Mouse (Mus musculus): Measurements from ENCODE around the gene Olfr555. TPM values are rescaled to one million over a fixed set of nuclear protein-coding genes. Genes with fewer than 3 reads are reported as not detected.

Olfr555 gene
- polyA plus RNA-seq, 1 experiment from 2014 or later, result not detected

Other genes starting within 250 kb of the Olfr555 start
- gene Rrm1, start 217.1 kb upstream of the Olfr555 start, polyA plus RNA-seq (2014; fragmentation: Nextera tagmentation; extraction: Ambion mirVana), result 242 and 246 TPM in 2 replicates
- gene Olfr543, start 177.1 kb upstream of the Olfr555 start, polyA plus RNA-seq (2014; fragmentation: Nextera tagmentation; extraction: Ambion mirVana), result 0.25 and 0.67 TPM in 2 replicates
- gene Olfr544, start 170.5 kb upstream of the Olfr555 start, polyA plus RNA-seq (2014; fragmentation: Nextera tagmentation; extraction: Ambion mirVana), result 0.06 TPM in 1 of 2 replicates, not detected in the other
- gene Olfr545, start 159.2 kb upstream of the Olfr555 start, polyA plus RNA-seq (2014; fragmentation: Nextera tagmentation; extraction: Ambion mirVana), result not detected in 2 replicates
- gene Olfr547, start 124.1 kb upstream of the Olfr555 start, polyA plus RNA-seq (2014; fragmentation: Nextera tagmentation; extraction: Ambion mirVana), result not detected in 2 replicates
- gene Olfr548-ps1, start 117.9 kb upstream of the Olfr555 start, polyA plus RNA-seq (2014; fragmentation: Nextera tagmentation; extraction: Ambion mirVana), result not detected in 2 replicates
- not detected in 2 replicates for gene Olfr549, start 109.0 kb upstream of the Olfr555 start, polyA plus RNA-seq (2014; fragmentation: Nextera tagmentation; extraction: Ambion mirVana)
- gene Trim21, start 93.3 kb upstream of the Olfr555 start, polyA plus RNA-seq (2014; fragmentation: Nextera tagmentation; extraction: Ambion mirVana), result 0.52 and 0.72 TPM in 2 replicates
- not detected in 2 replicates for gene Olfr550, start 87.4 kb upstream of the Olfr555 start, polyA plus RNA-seq (2014; fragmentation: Nextera tagmentation; extraction: Ambion mirVana)
- gene Olfr551, start 66.9 kb upstream of the Olfr555 start, polyA plus RNA-seq (2014; fragmentation: Nextera tagmentation; extraction: Ambion mirVana), result not detected in 2 replicates
- not detected in 2 replicates for gene Olfr552, start 61.1 kb upstream of the Olfr555 start, polyA plus RNA-seq (2014; fragmentation: Nextera tagmentation; extraction: Ambion mirVana)
- not detected in 2 replicates for gene Olfr553, start 40.6 kb upstream of the Olfr555 start, polyA plus RNA-seq (2014; fragmentation: Nextera tagmentation; extraction: Ambion mirVana)
- not detected in 2 replicates for gene Olfr554, start 20.4 kb upstream of the Olfr555 start, polyA plus RNA-seq (2014; fragmentation: Nextera tagmentation; extraction: Ambion mirVana)
- not detected in 2 replicates for gene Olfr556, start 6.1 kb downstream of the Olfr555 start, polyA plus RNA-seq (2014; fragmentation: Nextera tagmentation; extraction: Ambion mirVana)
- gene Trim68, start 28.5 kb downstream of the Olfr555 start, polyA plus RNA-seq (2014; fragmentation: Nextera tagmentation; extraction: Ambion mirVana), result 11.4 and 14.7 TPM in 2 replicates
- not detected in 2 replicates for gene Olfr557, start 37.1 kb downstream of the Olfr555 start, polyA plus RNA-seq (2014; fragmentation: Nextera tagmentation; extraction: Ambion mirVana)
- 0.24 TPM in 1 of 2 replicates, not detected in the other for gene Olfr558, start 43.4 kb downstream of the Olfr555 start, polyA plus RNA-seq (2014; fragmentation: Nextera tagmentation; extraction: Ambion mirVana)
- not detected in 2 replicates for gene Olfr33, start 60.2 kb downstream of the Olfr555 start, polyA plus RNA-seq (2014; fragmentation: Nextera tagmentation; extraction: Ambion mirVana)
- not detected in 2 replicates for gene Olfr559, start 68.7 kb downstream of the Olfr555 start, polyA plus RNA-seq (2014; fragmentation: Nextera tagmentation; extraction: Ambion mirVana)
- not detected in 2 replicates for gene Olfr560, start 100.5 kb downstream of the Olfr555 start, polyA plus RNA-seq (2014; fragmentation: Nextera tagmentation; extraction: Ambion mirVana)
- 0.08 TPM in 1 of 2 replicates, not detected in the other for gene Olfr78, start 100.6 kb downstream of the Olfr555 start, polyA plus RNA-seq (2014; fragmentation: Nextera tagmentation; extraction: Ambion mirVana)
- gene Olfr561, start 112.4 kb downstream of the Olfr555 start, polyA plus RNA-seq (2014; fragmentation: Nextera tagmentation; extraction: Ambion mirVana), result not detected in 2 replicates
- gene Olfr564, start 144.7 kb downstream of the Olfr555 start, polyA plus RNA-seq (2014; fragmentation: Nextera tagmentation; extraction: Ambion mirVana), result not detected in 2 replicates
- gene Olfr566, start 199.9 kb downstream of the Olfr555 start, polyA plus RNA-seq (2014; fragmentation: Nextera tagmentation; extraction: Ambion mirVana), result not detected in 2 replicates
- gene Olfr568, start 218.3 kb downstream of the Olfr555 start, polyA plus RNA-seq (2014; fragmentation: Nextera tagmentation; extraction: Ambion mirVana), result 0.22 TPM in 1 of 2 replicates, not detected in the other
- gene Olfr569, start 232.1 kb downstream of the Olfr555 start, polyA plus RNA-seq (2014; fragmentation: Nextera tagmentation; extraction: Ambion mirVana), result not detected in 2 replicates
- gene Olfr570, start 235.8 kb downstream of the Olfr555 start, polyA plus RNA-seq (2014; fragmentation: Nextera tagmentation; extraction: Ambion mirVana), result not detected in 2 replicates

Measured in embryonic facial prominence, embryonic 11.5 days (tissue).